Mouse (Mus musculus) lung, adult 2 months (tissue): ENCODE measurements at regions not wholly inside any gene's neighbourhood (a gene's known extent, or its start where the extent isn't known, plus 50 kb on each side); places are given as distances from the start of the nearest gene placed in this dataset.

Experiments used
- CTCF ChIP-seq: fragments of 200-500 bp; IDR thresholded peaks from 2 replicates; pipeline ENCODE4 v1.5.1; 2011; ENCODE audit warnings: mild to moderate bottlenecking, low read length, control low read depth; ENCODE audit not compliant: insufficient read depth
- POLR2A ChIP-seq: fragments of 200-500 bp; IDR thresholded peaks from 2 replicates; pipeline ENCODE4 v1.6.1; 2011; ENCODE audit warnings: low read depth, mild to moderate bottlenecking, control low read depth, low read length, borderline replicate concordance; ENCODE audit errors: extremely low read depth

GRCm38 (mm10) chr10:37667031-37667745 is 528.5 kb upstream of the Marcks start:
- no peak for TF ChIP-seq POLR2A
- no peak for TF ChIP-seq CTCF
